Mouse (Mus musculus): Measurements from ENCODE around the gene Cpa2. TPM values are rescaled to one million over a fixed set of nuclear protein-coding genes. Genes with fewer than 3 reads are reported as not detected.
A peak's percentile ranks its signal among the peaks of the same experiment; 100 is the strongest.

Cpa2 gene
- total RNA-seq (2018; cell fraction: chromatin; rRNA removed): not detected
- total RNA-seq (2018; cell fraction: cytosol; rRNA removed): under 1 TPM in 3 of 26 experiments, not detected in 23; 0.11 to 0.41 (median 0.20) TPM
- total RNA-seq (2018; cell fraction: nucleus; rRNA removed): not detected
- 0.20 TPM in 1 of 3 replicates, not detected in the others for polyA plus RNA-seq (2018)

DNA sequence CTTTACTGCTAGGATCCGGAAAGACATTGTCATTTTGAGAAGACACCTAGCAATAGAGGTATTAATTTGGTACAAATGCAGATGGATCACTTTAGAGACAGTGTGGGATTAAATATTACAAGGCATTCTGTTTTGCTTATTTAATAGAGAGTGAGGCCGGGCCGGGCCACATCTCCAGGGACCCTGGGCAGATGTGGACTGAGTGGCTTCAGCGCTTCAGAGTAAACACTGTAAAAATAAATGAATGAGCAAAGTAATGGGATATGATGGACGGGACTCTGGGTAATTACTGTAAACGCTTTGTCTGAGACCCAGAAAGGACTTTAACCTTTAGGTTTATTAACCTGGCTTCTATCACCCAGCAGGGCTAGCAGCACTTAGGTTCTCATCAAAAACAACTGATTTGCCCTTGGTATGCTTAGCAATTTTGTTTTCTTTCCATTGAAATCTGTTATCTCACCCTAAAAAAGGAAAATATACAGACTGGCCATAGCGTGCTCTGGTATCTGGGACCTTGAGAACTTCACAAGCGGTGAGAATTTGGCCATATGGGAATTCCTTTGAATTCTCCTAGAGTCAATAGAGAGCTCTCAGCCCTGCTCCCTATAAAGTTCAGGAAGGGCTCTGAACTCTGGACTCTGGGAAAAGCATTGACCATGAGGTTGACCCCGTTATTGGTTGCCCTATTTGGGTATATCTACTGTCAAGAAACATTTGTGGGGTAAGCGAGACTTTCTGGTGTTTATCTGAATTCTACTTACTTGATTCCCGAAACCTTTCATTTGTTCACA is at the start of gene Cpa2:
Cpa2 (plus strand) TSS at position 574 of the 791 bp plus-strand sequence.
- WGBS (ENCODE audit: missing documents): 93% methylated on average over 11 of the region's 11 CpGs
- Histone ChIP-seq H3K36me3 (ENCODE audit: inconsistent target) (no peaks in the 10 kb centered on the region), H3K27ac (no peak within 1 kb of the TSS), H3K79me2 (ENCODE audit: inconsistent target) (no peaks in the 10 kb centered on the region), H3K4me3 (ENCODE audit: inconsistent target) (no peak within 1 kb of the TSS)

DNA sequence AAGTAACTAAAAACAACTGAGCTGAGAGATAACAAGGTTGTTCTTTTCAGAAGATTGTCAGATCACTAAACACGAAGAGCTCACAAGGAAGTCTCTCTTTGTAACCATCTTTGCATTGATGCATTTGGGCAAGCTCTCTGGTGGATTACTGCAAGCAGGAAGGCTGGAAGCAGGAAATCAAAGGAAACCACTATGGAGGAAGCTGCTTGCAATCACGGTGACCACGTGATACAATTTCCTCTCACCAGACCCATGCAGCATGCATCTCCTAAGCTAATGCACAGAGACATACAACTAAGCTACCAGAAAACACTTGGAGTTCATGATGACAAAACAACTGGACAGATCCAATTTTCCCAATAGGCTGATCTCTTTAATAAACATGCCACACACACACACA is 42.3 kb upstream of the Cpa2 start:
- H3K27ac ChIP-seq: peak overlapping the region; percentile 33; the same call in 1 of the 2 replicates
- no peaks in the 10 kb centered on the region for H3K79me2 ChIP-seq (ENCODE audit: inconsistent target)
- H3K4me3 ChIP-seq (ENCODE audit: inconsistent target): no peak overlapping the region
- 13% methylated on average over 3 of the region's 3 CpGs for WGBS (ENCODE audit: missing documents)
- H3K36me3 ChIP-seq (ENCODE audit: inconsistent target): peaks cover 64% of the 10 kb centered on the region

DNA sequence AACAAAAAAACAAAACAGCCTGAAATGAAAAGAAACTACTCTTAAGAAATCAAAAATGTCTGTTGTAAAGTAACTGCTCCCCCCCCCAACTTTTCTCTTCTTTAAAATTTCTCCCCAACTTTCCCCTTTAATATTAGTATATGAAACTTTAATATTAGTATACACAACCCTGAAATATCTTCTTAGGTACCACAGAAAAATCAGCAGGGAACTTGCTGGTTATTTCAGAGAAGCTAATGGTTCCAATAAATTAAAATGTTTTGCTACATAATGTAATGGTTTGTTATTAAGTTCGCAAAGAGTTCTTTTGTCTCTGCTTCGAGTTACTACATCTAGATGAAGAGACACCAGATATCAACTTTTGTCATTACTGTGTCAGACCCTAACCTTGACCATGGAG is 32.6 kb upstream of the Cpa2 start:
- no peaks in the 10 kb centered on the region for H3K79me2 ChIP-seq (ENCODE audit: inconsistent target)
- H3K27ac ChIP-seq: peak overlapping the region; percentile 90
- H3K4me3 ChIP-seq (ENCODE audit: inconsistent target): peak overlapping the region; percentile 96
- H3K36me3 ChIP-seq (ENCODE audit: inconsistent target): peaks cover 24% of the 10 kb centered on the region; the same call in 1 of the 2 replicates
- WGBS (ENCODE audit: missing documents): 9% methylated on average over 2 of the region's 2 CpGs

DNA sequence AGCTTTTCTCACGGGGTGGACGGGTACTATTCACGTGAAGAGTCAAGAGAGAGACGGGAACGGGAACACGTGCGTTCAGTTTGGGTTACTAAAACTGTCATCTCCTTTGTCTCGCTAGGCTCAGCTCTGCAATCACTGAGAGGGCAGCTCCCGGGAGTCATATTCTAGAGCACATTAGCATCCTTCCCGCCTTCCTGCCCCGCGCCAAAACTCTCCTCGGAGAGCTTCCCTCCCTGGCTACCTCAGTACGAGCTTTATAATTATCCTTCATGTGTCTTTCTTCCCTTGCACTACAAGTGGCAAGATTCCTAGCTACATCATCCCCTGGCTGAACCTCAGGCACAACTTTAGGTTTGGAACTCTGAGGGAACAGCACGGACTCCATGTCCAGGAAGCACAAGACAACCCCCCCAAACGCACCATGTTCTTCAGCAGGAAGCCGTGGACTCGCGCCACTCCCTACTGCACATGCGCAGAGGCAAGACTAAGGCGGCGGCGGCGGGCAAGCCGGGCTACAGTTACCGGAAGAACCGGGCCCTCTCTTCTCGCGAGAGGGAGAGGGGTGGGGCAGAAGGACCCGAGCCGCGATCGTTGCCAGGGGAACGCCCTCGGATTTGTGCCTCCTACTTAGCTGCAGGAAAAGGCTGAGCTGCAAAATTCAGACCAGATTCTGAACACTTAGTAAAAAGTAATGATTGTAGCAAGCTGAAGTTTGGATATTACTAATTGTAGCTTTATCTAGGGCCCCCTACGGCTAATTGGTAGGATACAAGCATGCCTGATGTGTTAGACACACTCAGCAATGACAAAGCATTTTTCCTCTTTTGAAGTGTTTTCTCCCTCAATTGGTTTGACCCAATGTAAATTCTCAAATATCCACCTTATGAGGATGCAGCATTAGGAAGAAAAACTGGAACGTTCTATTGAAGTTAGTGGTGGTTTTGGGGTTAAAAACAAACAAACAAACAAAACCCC is 31.8 kb upstream of the Cpa2 start, which contains the start of the genes Tmem209 and Ssmem1:
Tmem209 (minus strand) TSS at position 519 of the 975 bp plus-strand sequence.
Ssmem1 (plus strand) TSS at position 585 of the 975 bp plus-strand sequence.
- Histone ChIP-seq H3K27ac (peak within 1 kb of the TSS; percentile 90), H3K36me3 (ENCODE audit: inconsistent target) (peaks cover 16% of the 10 kb centered on the region; the same call in 1 of the 2 replicates), H3K79me2 (ENCODE audit: inconsistent target) (no peaks in the 10 kb centered on the region), H3K4me3 (ENCODE audit: inconsistent target) (peak within 1 kb of the TSS; percentile 96)
- under 1% methylated on average over 37 of the region's 37 CpGs for WGBS (ENCODE audit: missing documents)

DNA sequence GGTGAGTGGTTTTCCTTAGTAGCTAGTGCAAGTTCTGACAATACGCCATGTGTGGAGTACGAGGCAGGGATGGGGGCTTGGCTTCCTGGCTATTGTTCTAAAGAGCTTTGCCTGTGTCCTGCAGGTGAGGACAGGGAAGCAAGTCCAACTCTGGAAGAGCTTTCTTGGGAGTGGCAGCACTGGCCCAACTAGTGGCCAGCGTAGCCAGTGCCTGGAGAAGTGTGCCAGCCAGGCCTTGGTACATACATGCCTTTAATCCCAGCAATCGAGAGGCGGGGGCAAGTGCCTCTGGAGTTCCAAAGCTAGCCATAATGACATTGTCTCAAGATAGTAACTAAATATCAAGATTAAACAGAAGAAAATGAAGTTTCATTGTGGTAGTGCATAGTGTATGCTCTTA is 31.1 kb upstream of the Cpa2 start:
- H3K4me3 ChIP-seq (ENCODE audit: inconsistent target): no peak overlapping the region

DNA sequence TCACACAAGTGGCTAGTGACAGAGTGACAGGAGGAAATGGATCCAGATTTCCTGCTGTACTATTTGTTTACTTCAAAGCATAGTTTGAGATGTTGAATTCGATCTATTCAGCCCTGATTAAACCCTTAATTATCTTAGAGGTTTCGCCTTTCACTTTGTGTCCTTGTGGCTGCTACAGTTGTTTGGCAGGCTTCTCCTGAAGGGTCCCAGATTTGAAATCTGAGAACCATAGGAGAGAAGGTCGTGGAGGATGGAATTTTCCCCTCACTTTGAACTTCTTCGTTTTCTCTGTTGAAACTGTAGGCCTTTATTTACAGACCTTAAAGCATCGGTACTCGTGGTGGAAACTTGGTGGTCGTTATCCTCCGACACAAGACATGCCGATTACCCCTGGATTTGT is 27.1 kb upstream of the Cpa2 start:
- WGBS (ENCODE audit: missing documents): 84% methylated on average over 9 of the region's 9 CpGs
- Histone ChIP-seq H3K4me3 (ENCODE audit: inconsistent target) (no peak overlapping the region), H3K36me3 (ENCODE audit: inconsistent target) (no peaks in the 10 kb centered on the region), H3K27ac (no peak overlapping the region), H3K79me2 (ENCODE audit: inconsistent target) (no peaks in the 10 kb centered on the region)

More for the DNA sequence above, 31.1 kb upstream of the Cpa2 start:
- peaks cover 9% of the 10 kb centered on the region; the same call in 1 of the 2 replicates for H3K36me3 ChIP-seq (ENCODE audit: inconsistent target)
- H3K27ac ChIP-seq: peak overlapping the region; percentile 90
- 85% methylated on average over 5 of the region's 5 CpGs for WGBS (ENCODE audit: missing documents)
- no peaks in the 10 kb centered on the region for H3K79me2 ChIP-seq (ENCODE audit: inconsistent target)

DNA sequence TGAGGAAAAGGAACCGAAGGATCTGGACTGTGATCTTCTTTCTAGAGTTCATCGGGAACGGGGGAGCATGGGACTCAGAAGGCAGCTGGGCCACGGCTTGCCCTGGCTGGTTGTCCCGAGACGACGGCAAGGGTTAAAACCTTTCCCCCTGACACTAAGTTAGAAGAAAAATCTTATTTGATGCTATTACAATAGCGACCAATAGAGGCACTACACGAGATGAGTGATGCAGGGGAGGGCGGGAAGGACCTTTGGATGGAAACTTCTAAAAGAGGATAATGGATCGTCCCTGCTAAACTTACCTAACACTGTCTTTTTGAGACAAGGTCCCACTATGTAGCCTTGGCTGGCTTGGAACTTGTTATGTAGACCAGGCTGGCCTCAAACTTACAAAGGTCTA is 21.0 kb upstream of the Cpa2 start:
- no peak overlapping the region for H3K4me3 ChIP-seq (ENCODE audit: inconsistent target)
- 61% methylated on average over 11 of the region's 11 CpGs for WGBS (ENCODE audit: missing documents)
- H3K27ac ChIP-seq: no peak overlapping the region
- H3K79me2 ChIP-seq (ENCODE audit: inconsistent target): no peaks in the 10 kb centered on the region
- H3K36me3 ChIP-seq (ENCODE audit: inconsistent target): no peaks in the 10 kb centered on the region

DNA sequence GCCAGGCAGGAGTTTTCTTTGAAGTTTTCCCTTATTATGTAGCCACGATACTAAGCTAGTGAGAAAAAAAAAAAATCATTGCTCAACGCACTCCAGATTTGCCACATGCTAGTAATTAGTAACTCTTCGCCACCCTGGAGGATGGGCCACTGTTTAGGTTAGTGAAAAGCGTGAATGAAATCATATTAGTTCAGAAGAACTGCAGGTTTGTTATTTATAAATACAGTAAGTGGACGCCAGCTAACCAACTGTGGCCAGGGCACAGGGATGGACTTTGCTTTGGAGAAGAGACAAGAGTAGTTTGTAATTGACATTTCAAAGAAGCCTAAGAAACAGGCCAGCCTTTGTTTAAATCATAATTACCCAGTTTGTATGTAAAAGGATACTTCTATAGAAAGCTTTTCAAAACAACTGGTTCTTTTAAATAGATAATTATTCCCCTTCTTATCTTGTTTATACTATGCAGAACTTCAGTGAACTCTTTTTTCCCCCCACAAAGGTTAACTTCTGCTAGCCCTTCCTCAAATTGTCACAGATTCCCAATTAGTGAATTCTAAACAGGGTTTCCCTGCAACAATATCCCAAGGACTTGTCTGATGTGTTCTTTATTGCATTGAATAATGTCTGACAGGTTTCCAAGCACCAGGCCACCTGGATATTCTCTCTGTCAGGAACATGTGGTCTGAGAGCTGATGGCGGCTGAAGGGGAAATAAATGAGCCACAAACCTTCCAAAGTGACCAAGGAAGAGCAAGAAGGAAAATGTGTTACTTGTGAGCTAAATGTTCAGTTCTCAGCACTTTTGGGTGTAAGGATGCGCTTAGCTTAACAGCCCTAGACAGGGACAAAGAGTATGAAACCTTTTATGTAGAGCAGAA is 15.7 kb upstream of the Cpa2 start:
- no peaks in the 10 kb centered on the region for H3K36me3 ChIP-seq (ENCODE audit: inconsistent target)
- H3K79me2 ChIP-seq (ENCODE audit: inconsistent target): no peaks in the 10 kb centered on the region
- no peak overlapping the region for H3K4me3 ChIP-seq (ENCODE audit: inconsistent target)
- H3K27ac ChIP-seq: no peak overlapping the region
- WGBS (ENCODE audit: missing documents): 84% methylated on average over 7 of the region's 7 CpGs

DNA sequence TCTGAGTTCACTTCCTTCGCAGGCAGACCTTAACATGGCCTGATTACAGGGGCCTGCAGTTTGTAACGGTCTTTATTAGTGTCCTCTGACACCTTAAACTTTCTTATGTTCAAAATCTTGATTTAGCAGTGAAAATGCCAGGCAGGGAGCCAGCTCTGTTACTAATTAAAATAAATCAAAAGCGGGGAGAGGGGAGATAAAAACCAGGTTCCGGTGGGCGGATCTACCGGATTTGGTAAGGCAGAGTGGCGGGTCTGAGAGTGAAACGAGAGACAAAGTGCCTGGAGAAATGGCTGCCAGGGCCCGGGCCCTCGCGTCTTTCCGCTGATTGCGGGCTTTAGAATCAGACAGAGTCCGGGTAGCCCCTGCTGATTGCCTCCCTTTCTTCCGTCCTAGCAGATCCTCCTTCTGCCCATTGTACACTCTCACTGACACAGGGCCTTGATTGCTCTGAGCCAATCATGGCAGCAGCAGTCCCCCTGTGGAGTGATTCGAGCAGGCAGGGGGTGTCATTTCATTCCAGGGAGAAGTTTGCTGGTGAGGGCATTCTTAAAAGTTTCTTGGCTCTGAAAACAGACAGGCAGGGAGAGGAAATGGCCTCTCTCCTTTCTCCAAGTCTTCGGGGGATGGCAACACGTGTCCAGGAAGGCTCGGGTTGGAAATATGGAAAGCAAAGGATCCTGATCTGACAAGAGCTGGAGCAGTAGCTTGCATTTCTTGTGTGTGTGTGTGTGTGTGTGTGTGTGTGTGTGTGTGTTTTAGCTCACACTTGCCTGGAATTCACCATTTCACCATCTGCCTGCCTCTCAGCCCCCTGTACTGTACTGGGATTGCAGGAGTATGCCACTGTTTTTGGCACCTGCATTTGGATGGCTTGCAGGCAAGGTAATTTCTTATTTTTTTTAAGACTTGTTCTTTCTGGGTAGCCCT is 14.5 kb upstream of the Cpa2 start:
- no peaks in the 10 kb centered on the region for H3K36me3 ChIP-seq (ENCODE audit: inconsistent target)
- WGBS (ENCODE audit: missing documents): 54% methylated on average over 19 of the region's 19 CpGs
- H3K79me2 ChIP-seq (ENCODE audit: inconsistent target): no peaks in the 10 kb centered on the region
- no peak overlapping the region for H3K4me3 ChIP-seq (ENCODE audit: inconsistent target)
- H3K27ac ChIP-seq: no peak overlapping the region

DNA sequence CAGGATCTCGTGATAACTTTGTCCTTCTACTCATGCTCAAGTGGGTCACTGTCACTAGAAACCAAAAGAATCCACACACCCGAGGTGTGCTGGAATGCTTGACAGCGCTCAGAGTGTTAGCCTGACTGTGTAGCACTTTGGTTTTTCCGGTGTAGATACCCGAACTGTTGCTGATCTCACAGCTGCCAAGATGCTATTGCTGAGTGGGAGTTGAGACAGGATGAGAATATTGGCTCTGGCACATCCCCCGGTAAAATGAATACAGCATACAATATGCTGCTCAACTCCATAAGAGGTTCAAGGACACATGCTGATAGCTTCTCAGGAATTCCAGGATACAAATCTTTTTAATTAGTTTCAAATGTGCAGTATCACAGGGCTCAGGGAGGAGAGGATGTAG is 12.6 kb upstream of the Cpa2 start:
- WGBS (ENCODE audit: missing documents): 91% methylated on average over 6 of the region's 6 CpGs
- Histone ChIP-seq H3K36me3 (ENCODE audit: inconsistent target) (no peaks in the 10 kb centered on the region), H3K27ac (no peak overlapping the region), H3K79me2 (ENCODE audit: inconsistent target) (no peaks in the 10 kb centered on the region), H3K4me3 (ENCODE audit: inconsistent target) (no peak overlapping the region)

DNA sequence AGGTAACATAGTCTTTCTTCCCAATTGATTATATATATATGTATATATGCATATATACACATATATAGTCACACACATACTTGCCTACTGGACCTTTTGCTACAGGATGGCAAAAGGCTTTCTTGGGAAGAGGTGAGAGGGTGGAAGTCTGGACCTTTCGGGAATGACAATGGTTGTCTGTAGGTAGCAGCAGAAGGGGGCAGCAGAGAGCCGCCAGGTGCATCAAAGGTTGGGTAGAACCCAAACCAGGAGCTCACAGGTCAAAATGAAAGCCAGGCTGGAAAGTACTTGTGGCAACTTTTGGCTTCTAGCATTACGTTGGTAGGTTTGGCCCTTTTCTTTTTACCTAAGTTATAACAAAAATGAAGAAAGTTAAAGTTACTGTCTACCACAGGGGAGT is 6.0 kb upstream of the Cpa2 start:
- Histone ChIP-seq H3K36me3 (ENCODE audit: inconsistent target) (no peaks in the 10 kb centered on the region), H3K4me3 (ENCODE audit: inconsistent target) (no peak overlapping the region), H3K79me2 (ENCODE audit: inconsistent target) (no peaks in the 10 kb centered on the region), H3K27ac (no peak overlapping the region)
- 29% methylated on average over 3 of the region's 3 CpGs for WGBS (ENCODE audit: missing documents)

DNA sequence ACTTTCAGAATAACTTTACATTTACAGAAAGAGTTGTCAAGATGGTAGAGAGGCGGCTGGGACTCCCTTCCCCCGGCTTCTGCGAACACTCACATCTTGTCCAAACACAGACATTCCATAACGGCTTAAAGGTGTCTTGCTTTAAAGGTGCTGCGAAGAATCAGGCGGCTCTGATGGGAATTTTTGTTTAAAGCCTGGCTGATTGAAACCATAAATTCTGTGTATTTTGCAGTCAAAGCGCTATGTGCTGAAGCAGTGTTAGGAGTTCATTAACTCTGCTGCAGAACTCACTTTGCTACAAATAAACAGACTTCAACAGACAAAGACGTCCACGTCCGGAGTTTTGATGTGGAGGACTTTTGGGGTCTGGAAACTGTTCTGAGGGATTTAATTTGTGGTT is 3.1 kb upstream of the Cpa2 start:
- WGBS (ENCODE audit: missing documents): 97% methylated on average over 10 of the region's 10 CpGs
- H3K36me3 ChIP-seq (ENCODE audit: inconsistent target): no peaks in the 10 kb centered on the region
- H3K4me3 ChIP-seq (ENCODE audit: inconsistent target): no peak overlapping the region
- no peak overlapping the region for H3K27ac ChIP-seq
- H3K79me2 ChIP-seq (ENCODE audit: inconsistent target): no peaks in the 10 kb centered on the region

DNA sequence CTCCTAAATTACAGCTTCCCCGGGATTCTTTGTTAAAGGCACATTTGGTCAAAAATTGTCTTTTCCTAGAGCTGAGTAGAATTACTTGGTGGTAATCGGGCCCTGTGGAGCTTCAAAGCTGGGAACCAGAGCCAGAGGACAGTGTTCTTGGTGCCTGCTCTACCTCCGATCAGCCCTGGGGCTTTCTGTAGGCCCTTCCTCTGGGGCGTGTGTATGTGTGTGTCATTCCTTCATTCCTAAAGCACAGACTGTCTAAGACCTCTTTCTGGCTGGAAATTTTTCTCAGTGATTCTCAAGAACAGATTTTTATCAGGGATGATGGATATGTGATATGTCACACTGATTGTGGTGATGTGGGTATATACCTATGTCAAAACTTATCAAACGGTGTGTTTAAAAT is 2.6 kb upstream of the Cpa2 start:
- Histone ChIP-seq H3K79me2 (ENCODE audit: inconsistent target) (no peaks in the 10 kb centered on the region), H3K4me3 (ENCODE audit: inconsistent target) (no peak overlapping the region), H3K36me3 (ENCODE audit: inconsistent target) (no peaks in the 10 kb centered on the region), H3K27ac (no peak overlapping the region)
- WGBS (ENCODE audit: missing documents): 91% methylated on average over 5 of the region's 5 CpGs

Measured in macrophage (primary cell).